Mouse (Mus musculus) cerebellum, adult 2 months (tissue): Measurements from ENCODE around the gene Try10. TPM values are rescaled to one million over a fixed set of nuclear protein-coding genes. Genes with fewer than 3 reads are reported as not detected.
"Not testable (repeated sequence)": the region's sequence is repeated elsewhere in the genome, so short reads cannot be mapped to it uniquely, and the experiment has no call there.

Experiments used
- DNase-seq, 2 experiments: peaks; one replicate each; pipeline ENCODE4 v3.0.0; 2021
- H3K27ac ChIP-seq: fragments of 200-500 bp; 2 replicates; pipeline ENCODE4 v1.5.1; 2012; ENCODE audit warnings: low read length, control low read depth, inconsistent platforms; ENCODE audit not compliant: insufficient read depth
- H3K27me3 ChIP-seq: fragments of 200-500 bp; 2 replicates; pipeline ENCODE4 v1.6.1; 2012; ENCODE audit warnings: inconsistent platforms, mild to moderate bottlenecking, low read length, moderate library complexity; ENCODE audit not compliant: control insufficient read depth, insufficient read depth
- H3K4me1 ChIP-seq: fragments of 200-500 bp; 2 replicates; pipeline ENCODE4 v1.6.1; 2011; ENCODE audit warnings: low read length; ENCODE audit not compliant: control insufficient read depth, insufficient read depth
- H3K4me3 ChIP-seq: fragments of 200-500 bp; replicated peaks from 2 replicates; pipeline ENCODE3; 2011; ENCODE audit warnings: mild to moderate bottlenecking, low read depth, low read length, control low read depth; ENCODE audit not compliant: insufficient read depth
- CTCF ChIP-seq: fragments of 200-500 bp; IDR thresholded peaks from 2 replicates; pipeline ENCODE4 v1.5.1; 2011; ENCODE audit warnings: low read depth, mild to moderate bottlenecking, control low read depth, low read length, moderate library complexity, borderline replicate concordance; ENCODE audit not compliant: insufficient read depth
- POLR2A ChIP-seq: fragments of 200-500 bp; IDR thresholded peaks from 2 replicates; pipeline ENCODE4 v1.6.1; 2011; ENCODE audit warnings: low read length, control low read depth, borderline replicate concordance; ENCODE audit not compliant: insufficient read depth
- WGBS: fragments of 180-500 bp; shearing (Covaris S2); methylation state at CpG from one replicate; pipeline ENCODE4 v1.1.7; 2018; 5-methylcytosine and 5-hydroxymethylcytosine counted together
- polyA plus RNA-seq: library from polyadenylated mRNA; depleted of rRNA; stranded (reverse); fragments of >200 nt; gene quantifications from 2 replicates; pipeline ENCODE4 v1.2.3, GENCODE M21; 2012; rRNA removed

Try10 gene
- not detected in 2 replicates for polyA plus RNA-seq

DNA sequence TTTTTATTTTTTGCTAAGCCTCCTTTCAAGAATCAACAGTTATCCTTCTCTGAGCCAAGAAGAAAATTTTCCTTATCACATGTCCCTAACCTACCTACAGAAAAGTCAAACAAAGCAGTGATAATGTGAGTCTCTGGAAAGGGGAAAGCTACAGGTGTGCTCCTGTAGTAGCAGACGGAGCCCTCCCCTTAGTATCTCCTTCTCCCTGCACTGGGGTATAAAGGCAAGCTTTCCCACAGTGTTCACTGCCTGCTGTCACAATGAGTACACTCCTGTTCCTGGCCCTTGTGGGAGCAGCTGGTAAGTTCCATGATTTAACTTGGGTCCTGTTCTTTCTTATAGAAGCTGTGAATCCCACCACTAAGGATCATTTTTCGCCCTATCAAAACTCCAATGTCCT, at the start of gene Try10:
Try10 (plus strand) TSS at position 174 of the 400 bp plus-strand sequence.
- Histone ChIP-seq H3K4me1 (no peaks in the 10 kb centered on the region), H3K4me3 (no peak within 1 kb of the TSS), H3K27me3 (no peaks in the 10 kb centered on the region), H3K27ac (no peak within 1 kb of the TSS)
- TF ChIP-seq CTCF (no peak), POLR2A (no peak)
- 76% methylated on average over 2 of the region's 2 CpGs for WGBS
- no peak for DNase-seq

DNA sequence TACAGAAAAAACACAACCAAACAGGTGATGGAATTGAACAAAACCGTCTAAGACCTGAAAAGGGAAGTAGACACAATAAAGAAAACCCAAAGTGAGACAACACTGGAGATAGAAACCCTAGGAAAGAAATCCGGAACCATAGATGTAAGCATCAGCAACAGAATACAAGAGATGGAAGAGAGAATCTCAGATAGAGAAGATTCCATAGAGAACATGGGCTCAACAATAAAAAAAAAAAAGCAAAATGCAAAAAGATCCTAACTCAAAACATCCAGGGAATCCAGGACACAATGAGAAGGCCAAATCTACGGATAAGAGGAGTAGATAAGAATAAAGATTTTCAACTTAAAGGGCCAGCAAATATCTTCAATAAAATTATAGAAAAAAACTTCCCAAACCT, 37.2 kb upstream of the Try10 start, which contains the start of gene Try5:
Try5 (minus strand) TSS at position 101 of the 400 bp plus-strand sequence.
- not testable (repeated sequence) for H3K27me3 ChIP-seq, H3K27ac ChIP-seq, H3K4me3 ChIP-seq, H3K4me1 ChIP-seq, DNase-seq
- WGBS, result 61% methylated on average over 3 of the region's 3 CpGs

DNA sequence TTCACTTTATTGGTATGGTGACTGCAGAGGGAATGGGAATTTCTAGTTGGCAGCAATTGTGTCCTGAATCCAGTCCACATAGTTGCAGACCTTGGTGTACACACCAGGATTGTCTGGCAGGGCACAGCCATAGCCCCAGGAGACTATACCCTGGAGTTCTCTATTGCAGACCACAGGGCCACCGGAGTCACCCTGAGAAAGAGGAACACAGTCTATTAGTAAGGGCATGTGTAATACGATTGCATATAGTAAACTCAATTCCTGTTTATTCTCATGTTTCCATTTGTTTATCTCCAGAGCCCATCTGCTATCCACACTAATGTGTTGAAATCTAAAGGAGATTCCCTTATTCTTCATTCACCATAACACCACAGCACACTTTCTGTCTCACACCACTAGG, 19.9 kb downstream of the Try10 start:
- H3K27ac ChIP-seq, DNase-seq, H3K4me3 ChIP-seq, H3K27me3 ChIP-seq, H3K4me1 ChIP-seq: not testable (repeated sequence)
- WGBS, result 78% methylated on average over 2 of the region's 2 CpGs

DNA sequence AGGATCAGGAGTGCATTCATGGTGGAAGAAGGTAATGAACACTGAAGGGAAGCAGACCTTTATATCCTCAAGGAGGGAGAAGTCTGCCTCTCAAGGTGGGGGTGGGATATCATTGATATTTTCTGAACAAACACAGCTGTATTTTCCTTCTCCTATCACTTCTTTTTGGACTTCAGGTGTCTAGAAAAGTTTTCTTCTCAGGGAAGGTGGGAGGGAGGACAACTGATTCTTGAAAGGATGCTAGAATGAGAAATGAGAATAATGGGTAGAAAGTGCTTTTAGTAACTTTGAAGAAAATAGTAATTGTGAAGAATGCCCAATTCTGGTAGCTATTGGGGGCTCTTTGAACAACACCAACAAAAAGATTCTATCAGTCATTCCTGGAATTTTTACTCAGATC, 23.7 kb downstream of the Try10 start, which contains the start of gene Prss3:
Prss3 (minus strand) TSS at position 101 of the 400 bp plus-strand sequence.
- H3K4me1 ChIP-seq, H3K27ac ChIP-seq, H3K27me3 ChIP-seq, DNase-seq, H3K4me3 ChIP-seq: not testable (repeated sequence)

DNA sequence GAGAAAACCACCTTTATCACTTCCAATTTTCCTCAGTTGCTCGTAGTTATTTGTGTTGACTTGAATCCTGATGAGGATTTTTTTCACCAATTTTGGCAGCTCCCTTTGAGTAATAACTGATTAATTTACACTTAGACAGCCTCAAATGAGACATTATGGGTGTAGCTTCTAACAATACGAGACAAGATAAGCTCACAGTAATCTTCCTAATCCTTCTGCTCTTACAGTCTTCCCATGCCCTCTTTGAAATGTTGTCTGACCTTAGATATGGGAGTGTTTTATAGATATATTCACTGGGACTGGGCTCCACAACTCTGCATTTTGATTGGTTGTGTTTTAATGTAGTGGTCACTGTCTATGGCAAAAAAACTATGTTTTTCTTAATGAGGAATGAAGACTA, 32.9 kb downstream of the Try10 start:
- Histone ChIP-seq H3K4me1 (no peaks in the 10 kb centered on the region), H3K27me3 (no peaks in the 10 kb centered on the region), H3K27ac (no peak overlapping the region), H3K4me3 (no peak overlapping the region)
- no peak for DNase-seq
- TF ChIP-seq POLR2A, result no peak
- TF ChIP-seq CTCF, result no peak
- 71% methylated on average over 2 of the region's 2 CpGs for WGBS

DNA sequence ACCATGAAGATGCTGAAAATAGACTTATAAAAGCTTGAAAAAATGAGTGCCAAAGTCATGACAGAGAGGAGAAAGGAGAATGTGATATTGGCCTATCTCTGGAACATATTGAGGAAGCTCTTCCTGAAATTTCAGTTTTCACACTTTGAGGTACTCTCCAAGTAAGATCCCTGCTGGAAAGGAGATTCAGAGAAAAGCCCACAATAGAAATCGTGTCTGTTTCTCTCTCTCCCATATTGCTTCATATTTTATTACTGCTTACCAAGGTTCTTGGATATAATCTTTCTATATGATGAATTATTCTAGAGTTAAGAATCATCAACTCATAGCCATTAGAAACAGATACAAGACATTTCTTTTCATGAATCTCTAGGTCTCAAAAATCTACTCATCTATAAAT, 37.7 kb downstream of the Try10 start:
- not testable (repeated sequence) for DNase-seq, H3K4me3 ChIP-seq, H3K27ac ChIP-seq, H3K4me1 ChIP-seq, H3K27me3 ChIP-seq
- 53% methylated on average over 1 of the region's 1 CpGs for WGBS

DNA sequence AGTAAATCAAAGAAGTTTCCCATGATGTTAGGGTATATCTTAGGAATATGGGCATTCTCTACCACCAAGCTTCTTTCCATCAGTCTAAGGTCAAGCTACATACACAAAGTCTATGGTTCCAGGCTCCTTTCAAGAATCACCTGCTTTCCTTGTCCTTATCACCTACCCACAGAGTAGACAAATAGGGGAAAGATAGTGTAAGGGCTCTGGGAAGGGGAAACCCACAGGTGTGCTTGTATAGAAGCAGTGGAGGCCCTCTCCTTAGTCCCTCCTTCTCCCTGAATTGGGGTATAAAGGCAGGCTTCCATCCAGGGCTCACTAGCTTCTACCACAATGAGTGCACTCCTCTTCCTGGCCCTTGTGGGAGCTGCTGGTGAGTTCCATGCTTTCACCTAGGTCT, 38.2 kb downstream of the Try10 start, which contains the start of gene Gm5771:
Gm5771 (plus strand) TSS at position 301 of the 400 bp plus-strand sequence.
- not testable (repeated sequence) for H3K4me1 ChIP-seq, H3K4me3 ChIP-seq, DNase-seq, H3K27ac ChIP-seq, H3K27me3 ChIP-seq

Other genes with a start within 250 kb of the Try10 start
- gene Try4, start 51.8 kb upstream of the Try10 start, polyA plus RNA-seq, result not detected in 2 replicates
- not detected in 2 replicates for gene Try5, start 37.3 kb upstream of the Try10 start, polyA plus RNA-seq
- not detected in 2 replicates for gene Prss3, start 23.6 kb downstream of the Try10 start, polyA plus RNA-seq
- not detected in 2 replicates for gene Gm5771, start 38.3 kb downstream of the Try10 start, polyA plus RNA-seq
- gene Gm10334, start 92.0 kb downstream of the Try10 start, polyA plus RNA-seq, result not detected in 2 replicates
- not detected in 2 replicates for gene Prss1, start 104.8 kb downstream of the Try10 start, polyA plus RNA-seq
- not detected in 2 replicates for gene Prss2, start 167.7 kb downstream of the Try10 start, polyA plus RNA-seq